Mouse (Mus musculus) limb, embryonic 14.5 days (tissue): ENCODE results near the gene Pdcd4. TPM values are rescaled to one million over a fixed set of nuclear protein-coding genes. Genes with fewer than 3 reads are reported as not detected.

Source experiments
- ATAC-seq: fragments of 200-750 bp; cut with Nextera tagmentation; 2 replicates; pipeline ENCODE4 v1.8.0; 2017; ENCODE audit warnings: low read depth, moderate number of reproducible peaks, moderate TSS enrichment; ENCODE audit not compliant: low FRiP score
- DNase-seq: peaks from one replicate; pipeline ENCODE4 v3.0.0-alpha.2; 2015; ENCODE audit warnings: low spot score
- H3K27ac ChIP-seq: fragments of 300-500 bp; sonication (generic); replicated peaks from 2 replicates; pipeline ENCODE4 v1.5.1; 2014; ENCODE audit warnings: low read depth, mild to moderate bottlenecking, low read length, moderate library complexity, mixed read lengths
- H3K27me3 ChIP-seq: fragments of 300-500 bp; sonication (generic); 2 replicates; pipeline ENCODE4 v1.6.1; 2014; ENCODE audit warnings: low read length, mixed read lengths; ENCODE audit not compliant: control insufficient read depth, insufficient read depth
- H3K36me3 ChIP-seq: fragments of 300-500 bp; sonication (generic); 2 replicates; pipeline ENCODE4 v1.6.1; 2014; ENCODE audit warnings: mild to moderate bottlenecking, low read length, moderate library complexity, mixed read lengths; ENCODE audit not compliant: control insufficient read depth, insufficient read depth
- H3K4me1 ChIP-seq: fragments of 300-500 bp; sonication (generic); 2 replicates; pipeline ENCODE4 v1.6.1; 2014; ENCODE audit warnings: antibody characterized with exemption, low read length, mixed read lengths; ENCODE audit not compliant: control insufficient read depth, insufficient read depth
- H3K4me2 ChIP-seq: fragments of 300-500 bp; sonication (generic); replicated peaks from 2 replicates; pipeline ENCODE4 v1.6.1; 2014; ENCODE audit warnings: low read depth, mild to moderate bottlenecking, low read length, moderate library complexity; ENCODE audit not compliant: severe bottlenecking
- H3K4me3 ChIP-seq: fragments of 300-500 bp; sonication (generic); replicated peaks from 2 replicates; pipeline ENCODE4 v1.5.1; 2014; ENCODE audit warnings: low read length
- H3K9ac ChIP-seq: fragments of 300-500 bp; sonication (generic); 2 replicates; pipeline ENCODE4 v1.6.1; 2014; ENCODE audit warnings: mild to moderate bottlenecking, low read depth, low read length, moderate library complexity; ENCODE audit not compliant: severe bottlenecking
- H3K9me3 ChIP-seq: fragments of 300-500 bp; sonication (generic); 2 replicates; pipeline ENCODE4 v1.6.1; 2016; ENCODE audit warnings: low read length; ENCODE audit not compliant: control insufficient read depth
- POLR2A ChIP-seq: fragments of 200-500 bp; IDR thresholded peaks from 2 replicates; pipeline ENCODE4 v1.8.0; 2012; ENCODE audit warnings: inconsistent platforms, mild to moderate bottlenecking, moderate library complexity, borderline replicate concordance; ENCODE audit not compliant: insufficient read depth, insufficient read length; ENCODE audit errors: extremely low read depth
- WGBS: fragments of 180-500 bp; shearing (Covaris S2); extraction: QIAGEN DNeasy Blood & Tissue Kit; methylation state at CpG from one replicate; pipeline ENCODE4 v1.1.7; 2014; 5-methylcytosine and 5-hydroxymethylcytosine counted together
- polyA plus RNA-seq, 2 experiments: library from polyadenylated mRNA; depleted of rRNA in 1 of 2; stranded (reverse) in 1 of 2; unstranded in 1 of 2; fragments of >200 nt; fragmentation: Nextera tagmentation in 1 of 2; extraction: Ambion mirVana in 1 of 2; gene quantifications; 2 replicates each; pipeline versions ENCODE4 v1.2.1 to v1.2.3; 2012 to 2014

Gene Pdcd4
- polyA plus RNA-seq, 2 experiments: 43.3 to 96.4 TPM

- no peaks in the 10 kb centered on the region for H3K4me1 ChIP-seq
- H3K4me2 ChIP-seq: no peak overlapping the region
- no peaks in the 10 kb centered on the region for H3K9me3 ChIP-seq
- DNase-seq: no peak
- no peak overlapping the region for H3K9ac ChIP-seq
- H3K27me3 ChIP-seq: no peaks in the 10 kb centered on the region
- no peak overlapping the region for H3K4me3 ChIP-seq
- H3K27ac ChIP-seq: no peak overlapping the region
- no peak for ATAC-seq
- H3K36me3 ChIP-seq: no peaks in the 10 kb centered on the region
- TF ChIP-seq POLR2A: no peak
Measured at GRCm38 (mm10) chr19:53867238-53867637, 24.8 kb upstream of the Pdcd4 start.

GRCm38 (mm10) chr19:53868125-53868524 is 23.9 kb upstream of the Pdcd4 start:
- Histone ChIP-seq H3K4me3 (no peak overlapping the region), H3K4me2 (no peak overlapping the region), H3K36me3 (no peaks in the 10 kb centered on the region), H3K27me3 (no peaks in the 10 kb centered on the region), H3K9ac (no peak overlapping the region), H3K27ac (no peak overlapping the region), H3K4me1 (no peaks in the 10 kb centered on the region), H3K9me3 (no peaks in the 10 kb centered on the region)
- TF ChIP-seq POLR2A: no peak
- DNase-seq (no peak), ATAC-seq (no peak)
- 80% methylated on average over 6 of the region's 6 CpGs for WGBS

DNA sequence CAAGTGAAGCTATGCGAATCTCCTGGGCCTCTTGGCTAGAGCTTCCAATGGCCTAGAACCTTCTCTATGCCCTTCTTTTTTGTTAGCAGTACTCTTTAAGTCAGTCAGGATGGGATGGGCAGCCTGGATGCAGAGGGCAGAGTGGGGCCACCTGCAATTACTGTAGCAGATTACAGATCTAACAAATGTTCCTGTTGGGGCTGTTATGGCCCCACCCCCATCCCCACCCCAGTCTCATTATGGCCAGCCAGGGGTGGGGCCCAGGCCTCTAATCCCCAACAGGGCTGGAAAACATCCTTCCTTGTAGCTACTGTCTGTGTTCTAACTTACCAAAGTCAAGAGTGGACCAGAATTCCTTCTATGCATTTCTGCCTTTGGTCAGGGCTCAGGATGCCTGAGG is 23.2 kb upstream of the Pdcd4 start:
- ATAC-seq: no peak
- Histone ChIP-seq H3K27me3 (no peaks in the 10 kb centered on the region), H3K27ac (no peak overlapping the region), H3K9me3 (no peaks in the 10 kb centered on the region), H3K4me2 (no peak overlapping the region), H3K36me3 (no peaks in the 10 kb centered on the region), H3K4me3 (no peak overlapping the region), H3K4me1 (no peaks in the 10 kb centered on the region), H3K9ac (no peak overlapping the region)
- no peak for TF ChIP-seq POLR2A
- DNase-seq: no peak
- 92% methylated on average over 1 of the region's 1 CpGs for WGBS

DNA sequence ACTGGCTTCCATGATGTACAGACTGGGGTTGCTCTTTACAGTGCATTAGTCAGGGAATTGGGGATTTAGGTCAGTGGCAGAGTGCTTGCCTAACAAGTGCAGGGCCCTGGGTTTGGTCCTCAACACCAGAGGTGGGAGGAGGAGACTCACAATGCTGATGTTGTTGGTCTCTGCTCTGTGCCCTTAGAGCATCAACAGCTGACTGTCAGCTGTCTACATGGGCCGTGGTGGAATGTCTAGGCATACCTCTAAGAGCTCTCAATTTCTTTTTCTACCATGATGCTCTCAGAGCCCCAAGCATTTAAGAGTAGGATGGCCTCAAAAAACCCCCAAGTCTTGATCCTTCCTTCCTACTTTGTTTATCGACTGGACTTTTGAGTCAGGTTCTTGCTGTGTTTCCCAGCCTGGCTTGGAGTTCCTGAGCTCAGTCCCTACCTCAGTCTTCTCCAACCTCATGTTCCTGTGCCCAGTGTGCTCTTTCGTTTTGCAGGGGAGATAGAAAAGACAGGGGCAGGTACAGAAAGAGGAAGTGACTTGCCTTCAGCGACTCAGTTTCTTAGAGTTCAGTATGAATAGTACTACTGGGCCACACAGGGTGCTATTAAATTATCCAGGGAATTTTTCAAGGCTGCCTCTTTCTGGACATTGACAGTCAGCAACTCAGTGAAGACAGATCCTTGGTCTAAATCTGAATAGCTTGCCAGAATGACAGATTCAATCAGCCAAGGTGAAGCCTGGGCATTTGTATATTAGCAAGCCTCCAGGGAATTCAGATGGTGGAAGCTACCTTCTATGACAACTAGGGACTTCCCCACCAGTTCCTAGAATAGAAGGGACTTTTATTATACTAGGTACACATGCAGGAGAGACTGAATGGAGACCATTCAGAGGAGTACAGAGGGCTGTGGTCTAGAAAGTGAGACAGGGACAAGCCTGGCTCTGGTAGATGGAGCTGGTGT is 22.3 kb upstream of the Pdcd4 start:
- ATAC-seq: no peak
- no peak overlapping the region for H3K9ac ChIP-seq
- DNase-seq: no peak
- no peak overlapping the region for H3K4me3 ChIP-seq
- H3K9me3 ChIP-seq: no peaks in the 10 kb centered on the region
- no peak for TF ChIP-seq POLR2A
- H3K4me2 ChIP-seq: no peak overlapping the region
- H3K36me3 ChIP-seq: no peaks in the 10 kb centered on the region
- no peak overlapping the region for H3K27ac ChIP-seq
- WGBS: 81% methylated on average over 4 of the region's 4 CpGs
- H3K4me1 ChIP-seq: no peaks in the 10 kb centered on the region
- no peaks in the 10 kb centered on the region for H3K27me3 ChIP-seq

- DNase-seq (no peak), ATAC-seq (no peak)
- WGBS: 60% methylated on average over 2 of the region's 2 CpGs
- Histone ChIP-seq H3K9me3 (no peaks in the 10 kb centered on the region), H3K27ac (no peak overlapping the region), H3K9ac (no peak overlapping the region), H3K27me3 (no peaks in the 10 kb centered on the region), H3K4me3 (no peak overlapping the region), H3K4me2 (no peak overlapping the region), H3K36me3 (no peaks in the 10 kb centered on the region), H3K4me1 (no peaks in the 10 kb centered on the region)
- no peak for TF ChIP-seq POLR2A
Measured at GRCm38 (mm10) chr19:53870568-53870967, 21.5 kb upstream of the Pdcd4 start.
